Mouse (Mus musculus): Measurements from ENCODE around the gene Mapk9.

- TF ChIP-seq CTCF (IDR thresholded peaks at IDR 0.05; ENCODE audit: low read depth, low read length) (no peak), POLR2A (IDR thresholded peaks at IDR 0.05; ENCODE audit: insufficient read depth, low read length) (no peak), EP300 (IDR thresholded peaks at IDR 0.05; ENCODE audit: insufficient read depth, low read depth, low read length) (no peak)
Observed at GRCm38 (mm10) chr11:49923539-49923938, 77.0 kb downstream of the Mapk9 start.
